Mouse (Mus musculus) heart, adult 2 months (tissue): ENCODE data around the gene Stk11.

Source experiments
- CTCF ChIP-seq: fragments of 200-600 bp; IDR thresholded peaks from 2 replicates; pipeline ENCODE4 v1.8.1; 2022; ENCODE audit warnings: antibody characterized with exemption, mild to moderate bottlenecking, moderate library complexity
- EP300 ChIP-seq: fragments of 200-500 bp; IDR thresholded peaks from 2 replicates; pipeline ENCODE4 v1.6.1; 2011; ENCODE audit warnings: low read depth, low read length, control low read depth; ENCODE audit not compliant: insufficient read depth
- POLR2A ChIP-seq: fragments of 200-500 bp; IDR thresholded peaks from 2 replicates; pipeline ENCODE4 v1.6.1; 2011; ENCODE audit warnings: mild to moderate bottlenecking, low read depth, low read length, control low read depth; ENCODE audit not compliant: insufficient read depth

- TF ChIP-seq POLR2A, result peak; percentile 86
- TF ChIP-seq CTCF, result peak; percentile 47
- 0 out of 2 replicates have a peak, but pooled peaks have one; percentile 47 for TF ChIP-seq EP300
These were observed at the start of gene Stk11 for GRCm38 (mm10) chr10:80115290-80115943.
